Mouse (Mus musculus) large intestine, adult 2 months (tissue): ENCODE results near the gene Ly86. TPM values are rescaled to one million over a fixed set of nuclear protein-coding genes. Genes with fewer than 3 reads are reported as not detected.

Source experiments
- DNase-seq: peaks from one replicate; pipeline ENCODE4 v3.0.0-alpha.2; 2012; ENCODE audit warnings: low read depth, low spot score
- WGBS: fragments of 180-500 bp; shearing (Covaris S2); methylation state at CpG from one replicate; pipeline ENCODE4 v1.1.7; 2018; 5-methylcytosine and 5-hydroxymethylcytosine counted together
- polyA plus RNA-seq: library from polyadenylated mRNA; depleted of rRNA; stranded (reverse); fragments of >200 nt; gene quantifications from 2 replicates; pipeline ENCODE4 v1.2.3, GENCODE M21; 2012

Gene Ly86
- polyA plus RNA-seq, 1 experiment = 9.6 TPM

- WGBS = 43% methylated on average over 3 of the region's 3 CpGs
Observed at GRCm38 (mm10) chr13:37451471-37451870, 106.5 kb downstream of the Ly86 start.

GRCm38 (mm10) chr13:37452022-37452941, 107.3 kb downstream of the Ly86 start:
- 2% methylated on average over 22 of the region's 22 CpGs for WGBS
- DNase-seq = no peak

More at GRCm38 (mm10) chr13:37451471-37451870, 106.5 kb downstream of the Ly86 start:
- DNase-seq = no peak

GRCm38 (mm10) chr13:37453203-37453602, 108.2 kb downstream of the Ly86 start:
- under 1% methylated on average over 13 of the region's 13 CpGs for WGBS

GRCm38 (mm10) chr13:37454356-37454755, 109.3 kb downstream of the Ly86 start:
- 42% methylated on average over 6 of the region's 6 CpGs for WGBS
- no peak for DNase-seq

More at GRCm38 (mm10) chr13:37453203-37453602, 108.2 kb downstream of the Ly86 start:
- peak; percentile 92 for DNase-seq

GRCm38 (mm10) chr13:37455561-37455960, 110.6 kb downstream of the Ly86 start:
- WGBS = 59% methylated on average over 3 of the region's 3 CpGs
- DNase-seq = no peak

- no peak for DNase-seq
Observed at GRCm38 (mm10) chr13:37457007-37457827, 112.2 kb downstream of the Ly86 start.

GRCm38 (mm10) chr13:37458557-37458956, 113.5 kb downstream of the Ly86 start:
- 63% methylated on average over 5 of the region's 5 CpGs for WGBS
- no peak for DNase-seq

More at GRCm38 (mm10) chr13:37457007-37457827, 112.2 kb downstream of the Ly86 start:
- WGBS = 16% methylated on average over 11 of the region's 11 CpGs

- WGBS = 63% methylated on average over 10 of the region's 10 CpGs
- DNase-seq = no peak
Observed at GRCm38 (mm10) chr13:37459022-37459421, 114.0 kb downstream of the Ly86 start.

GRCm38 (mm10) chr13:37459957-37460930, 115.2 kb downstream of the Ly86 start:
- 27% methylated on average over 28 of the region's 28 CpGs for WGBS
- DNase-seq = peak; percentile 98

GRCm38 (mm10) chr13:37462049-37462702, 117.2 kb downstream of the Ly86 start:
- WGBS = 63% methylated on average over 12 of the region's 12 CpGs
- no peak for DNase-seq

GRCm38 (mm10) chr13:37465710-37466109, 120.7 kb downstream of the Ly86 start:
- no peak for DNase-seq
- WGBS = 34% methylated on average over 6 of the region's 6 CpGs

GRCm38 (mm10) chr13:37467795-37468194, 122.8 kb downstream of the Ly86 start:
- WGBS = 11% methylated on average over 8 of the region's 8 CpGs
- peak; percentile 91 for DNase-seq
